Mouse (Mus musculus): ENCODE data around the gene Phc2. TPM values are rescaled to one million over a fixed set of nuclear protein-coding genes. Genes with fewer than 3 reads are reported as not detected.

Phc2 gene
- polyA plus RNA-seq, 1 experiment from 2014 or later = 61.5 TPM

GRCm38 (mm10) chr4:128766929-128767328, 112.4 kb downstream of the Phc2 start:
- WGBS = 95% methylated on average over 20 of the region's 20 CpGs
- Histone ChIP-seq H3K4me1 (no peaks in the 10 kb centered on the region), H3K9me3 (replicated peaks) (no peaks in the 10 kb centered on the region), H3K4me3 (replicated peaks) (no peak overlapping the region), H3K36me3 (peaks cover 2% of the 10 kb centered on the region), H3K27me3 (no peaks in the 10 kb centered on the region), H3K9ac (no peak overlapping the region), H3K27ac (replicated peaks) (no peak overlapping the region), H3K4me2 (replicated peaks) (no peak overlapping the region)
- no peak for ATAC-seq (ENCODE audit: insufficient number of reproducible peaks, low FRiP score, low TSS enrichment, low read depth)

DNA sequence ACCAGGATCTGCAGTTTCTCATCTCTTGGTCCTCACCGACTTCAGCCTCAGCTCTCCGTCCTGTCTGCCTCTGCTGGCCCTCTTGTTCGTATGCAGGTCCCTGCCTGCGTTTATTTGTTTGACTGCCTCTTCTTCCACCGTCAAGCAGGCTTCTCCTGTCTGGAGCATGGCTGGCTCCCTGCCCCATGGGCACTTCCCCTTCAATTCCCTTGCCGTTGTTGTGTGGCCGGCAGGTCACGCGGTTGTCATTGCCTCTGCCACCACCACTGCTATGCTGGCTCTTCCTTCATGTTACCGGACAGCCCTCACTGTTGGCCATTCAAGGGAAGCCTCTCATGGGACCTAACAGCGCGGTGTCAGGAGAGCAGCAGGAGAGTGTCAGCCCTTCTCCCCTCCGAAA, 113.6 kb downstream of the Phc2 start:
- Histone ChIP-seq H3K4me2 (replicated peaks) (no peak overlapping the region), H3K4me1 (no peaks in the 10 kb centered on the region), H3K36me3 (peaks cover 14% of the 10 kb centered on the region), H3K9me3 (replicated peaks) (no peaks in the 10 kb centered on the region), H3K9ac (no peak overlapping the region), H3K27me3 (no peaks in the 10 kb centered on the region), H3K27ac (replicated peaks) (no peak overlapping the region), H3K4me3 (replicated peaks) (no peak overlapping the region)
- 74% methylated on average over 13 of the region's 13 CpGs for WGBS
- ATAC-seq (ENCODE audit: insufficient number of reproducible peaks, low FRiP score, low TSS enrichment, low read depth) = no peak

DNA sequence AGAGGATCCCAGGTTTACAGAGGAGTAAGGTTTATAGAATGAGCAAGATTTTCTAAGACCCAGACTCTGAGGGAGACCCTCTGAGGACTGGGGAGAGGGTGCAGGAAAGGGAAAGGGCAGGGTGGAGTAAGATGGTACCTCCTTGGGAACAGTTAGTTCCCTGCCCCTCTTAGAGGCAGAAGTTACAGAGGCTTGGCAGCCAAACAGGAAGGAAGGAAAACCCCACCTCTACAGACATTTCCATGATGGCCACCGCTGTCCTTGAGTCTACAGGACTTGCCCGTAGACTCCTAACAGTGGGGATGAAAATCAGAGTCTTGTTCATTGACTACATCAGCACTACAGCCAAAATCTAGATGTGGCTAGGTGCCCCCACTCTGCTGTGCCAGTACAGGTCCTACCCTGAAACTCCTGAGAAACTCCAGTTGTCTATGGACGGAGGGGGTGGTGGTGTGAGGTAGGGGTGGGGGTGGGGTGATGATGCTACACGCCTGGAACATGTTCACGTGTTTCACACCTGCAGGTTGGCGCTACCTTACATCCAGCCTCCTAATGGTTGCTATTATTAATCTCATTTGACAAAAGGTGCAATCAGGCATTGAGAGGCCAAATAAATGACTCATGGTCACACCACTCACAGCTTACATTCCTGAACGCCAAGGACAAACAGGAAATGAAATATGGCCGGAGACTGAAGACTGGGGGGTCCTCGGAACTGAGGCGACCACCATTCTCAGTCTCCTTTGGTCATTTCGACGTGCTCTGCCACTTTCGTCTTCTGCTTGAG, 115.3 kb downstream of the Phc2 start:
- Histone ChIP-seq H3K4me1 (no peaks in the 10 kb centered on the region), H3K9me3 (replicated peaks) (no peaks in the 10 kb centered on the region), H3K4me3 (replicated peaks) (no peak overlapping the region), H3K9ac (no peak overlapping the region), H3K27me3 (no peaks in the 10 kb centered on the region), H3K4me2 (replicated peaks) (no peak overlapping the region), H3K27ac (replicated peaks) (no peak overlapping the region), H3K36me3 (peaks cover 30% of the 10 kb centered on the region)
- ATAC-seq (ENCODE audit: insufficient number of reproducible peaks, low FRiP score, low TSS enrichment, low read depth) = no peak
- 78% methylated on average over 13 of the region's 13 CpGs for WGBS

GRCm38 (mm10) chr4:128770698-128771097, 116.2 kb downstream of the Phc2 start:
- Histone ChIP-seq H3K4me1 (no peaks in the 10 kb centered on the region), H3K4me3 (replicated peaks) (no peak overlapping the region), H3K4me2 (replicated peaks) (no peak overlapping the region), H3K27me3 (no peaks in the 10 kb centered on the region), H3K27ac (replicated peaks) (no peak overlapping the region), H3K36me3 (peaks cover 39% of the 10 kb centered on the region), H3K9me3 (replicated peaks) (no peaks in the 10 kb centered on the region), H3K9ac (no peak overlapping the region)
- ATAC-seq (ENCODE audit: insufficient number of reproducible peaks, low FRiP score, low TSS enrichment, low read depth) = peak; percentile 24; the same call in 1 of the 2 replicates
- WGBS = 90% methylated on average over 5 of the region's 5 CpGs

DNA sequence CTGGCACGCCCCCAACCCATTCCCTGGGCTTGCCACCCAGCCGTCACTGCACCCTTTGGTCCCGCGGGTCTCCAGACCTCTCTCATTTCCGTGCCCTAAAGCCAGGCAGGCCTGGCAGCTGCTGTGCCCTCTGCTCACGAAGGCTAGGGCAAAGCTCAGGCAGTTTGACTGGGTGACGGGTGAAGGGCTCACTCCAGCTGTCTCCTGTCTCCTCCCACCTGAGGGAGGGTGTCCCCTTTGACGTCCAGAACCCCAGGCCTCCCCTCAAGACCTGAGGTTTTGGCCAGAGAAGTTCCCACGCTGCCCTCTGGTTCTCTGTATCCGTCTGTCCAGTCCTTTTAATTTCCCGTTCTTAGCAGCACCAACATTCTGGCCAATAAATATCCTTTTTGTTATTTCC, 119.3 kb downstream of the Phc2 start:
- no peaks in the 10 kb centered on the region for H3K27me3 ChIP-seq
- 88% methylated on average over 11 of the region's 11 CpGs for WGBS

GRCm38 (mm10) chr4:128774467-128774866, 120.0 kb downstream of the Phc2 start:
- no peak for ATAC-seq (ENCODE audit: insufficient number of reproducible peaks, low FRiP score, low TSS enrichment, low read depth)
- Histone ChIP-seq H3K4me3 (replicated peaks) (no peak overlapping the region), H3K4me1 (0 out of 2 replicates have a peak, but pooled peaks cover 10% of the 10 kb centered on the region), H3K9me3 (replicated peaks) (no peaks in the 10 kb centered on the region), H3K36me3 (peaks cover 69% of the 10 kb centered on the region), H3K4me2 (replicated peaks) (no peak overlapping the region), H3K9ac (no peak overlapping the region), H3K27ac (replicated peaks) (no peak overlapping the region), H3K27me3 (no peaks in the 10 kb centered on the region)
- 90% methylated on average over 9 of the region's 9 CpGs for WGBS

More for the DNA sequence above, 119.3 kb downstream of the Phc2 start:
- H3K4me3 ChIP-seq (replicated peaks) = no peak overlapping the region
- peaks cover 63% of the 10 kb centered on the region for H3K36me3 ChIP-seq
- no peak overlapping the region for H3K27ac ChIP-seq (replicated peaks)
- ATAC-seq (ENCODE audit: insufficient number of reproducible peaks, low FRiP score, low TSS enrichment, low read depth) = no peak
- H3K4me2 ChIP-seq (replicated peaks) = no peak overlapping the region
- H3K9ac ChIP-seq = no peak overlapping the region
- H3K9me3 ChIP-seq (replicated peaks) = no peaks in the 10 kb centered on the region
- H3K4me1 ChIP-seq = 0 out of 2 replicates have a peak, but pooled peaks cover 10% of the 10 kb centered on the region

DNA sequence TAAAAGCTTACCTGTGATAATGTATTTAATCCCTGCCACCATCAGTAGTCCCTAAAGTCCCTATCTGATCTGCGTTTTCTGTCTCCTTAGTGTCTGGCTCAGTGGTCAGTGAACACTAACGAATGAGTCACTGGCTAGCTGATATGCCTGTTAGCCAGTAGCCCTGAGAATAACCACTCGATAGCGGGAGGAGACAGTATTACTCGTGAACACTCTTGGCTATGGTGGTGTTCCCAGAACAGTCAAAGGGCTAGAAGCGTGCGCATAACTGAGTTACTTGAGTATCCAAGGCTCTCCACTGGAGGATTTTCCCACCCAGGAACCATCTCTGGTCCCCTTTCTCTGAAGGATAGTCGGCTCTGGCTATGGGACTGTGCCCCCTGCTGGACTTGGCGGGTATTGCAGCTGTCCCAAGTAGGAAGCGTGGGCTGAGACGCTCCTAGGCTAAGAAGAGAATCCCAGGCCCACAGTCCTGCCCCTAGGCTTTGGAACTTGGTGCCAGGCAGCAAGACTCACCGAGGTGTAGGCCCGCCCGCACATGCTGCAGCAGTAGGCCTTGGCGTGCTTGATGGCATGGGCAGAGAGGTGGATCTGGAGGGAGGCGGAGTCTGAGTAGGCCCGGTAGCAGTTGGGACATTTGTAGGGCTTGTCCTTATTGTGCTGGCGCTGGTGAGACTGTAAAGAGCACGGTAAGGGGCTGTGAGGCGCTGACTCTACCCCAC, 122.2 kb downstream of the Phc2 start:
- Histone ChIP-seq H3K9me3 (replicated peaks) (no peaks in the 10 kb centered on the region), H3K4me2 (replicated peaks) (no peak overlapping the region), H3K36me3 (peaks cover 90% of the 10 kb centered on the region), H3K4me3 (replicated peaks) (no peak overlapping the region), H3K4me1 (0 out of 2 replicates have a peak, but pooled peaks cover 10% of the 10 kb centered on the region), H3K27me3 (no peaks in the 10 kb centered on the region), H3K27ac (replicated peaks) (0 out of 2 replicates have a peak overlapping the region, but pooled peaks have one; percentile 31), H3K9ac (no peak overlapping the region)
- ATAC-seq (ENCODE audit: insufficient number of reproducible peaks, low FRiP score, low TSS enrichment, low read depth) = peak; percentile 68
- WGBS = 44% methylated on average over 20 of the region's 20 CpGs

- no peak for ATAC-seq (ENCODE audit: insufficient number of reproducible peaks, low FRiP score, low TSS enrichment, low read depth)
- Histone ChIP-seq H3K9ac (no peak overlapping the region), H3K36me3 (peaks cover 89% of the 10 kb centered on the region)
Measured at GRCm38 (mm10) chr4:128777593-128777992, 123.1 kb downstream of the Phc2 start.

GRCm38 (mm10) chr4:128782037-128782436, 127.5 kb downstream of the Phc2 start:
- H3K4me3 ChIP-seq (replicated peaks) = no peak overlapping the region
- no peak overlapping the region for H3K9ac ChIP-seq
- H3K27ac ChIP-seq (replicated peaks) = no peak overlapping the region
- no peaks in the 10 kb centered on the region for H3K27me3 ChIP-seq
- no peak overlapping the region for H3K4me2 ChIP-seq (replicated peaks)
- no peaks in the 10 kb centered on the region for H3K9me3 ChIP-seq (replicated peaks)
- WGBS = 87% methylated on average over 7 of the region's 7 CpGs
- no peak for ATAC-seq (ENCODE audit: insufficient number of reproducible peaks, low FRiP score, low TSS enrichment, low read depth)
- H3K4me1 ChIP-seq = 0 out of 2 replicates have a peak, but pooled peaks cover 4% of the 10 kb centered on the region
- peaks cover 88% of the 10 kb centered on the region for H3K36me3 ChIP-seq

More at GRCm38 (mm10) chr4:128777593-128777992, 123.1 kb downstream of the Phc2 start:
- Histone ChIP-seq H3K4me3 (replicated peaks) (no peak overlapping the region), H3K9me3 (replicated peaks) (no peaks in the 10 kb centered on the region), H3K27me3 (no peaks in the 10 kb centered on the region), H3K27ac (replicated peaks) (0 out of 2 replicates have a peak overlapping the region, but pooled peaks have one; percentile 31), H3K4me1 (0 out of 2 replicates have a peak, but pooled peaks cover 10% of the 10 kb centered on the region), H3K4me2 (replicated peaks) (no peak overlapping the region)
- 79% methylated on average over 11 of the region's 11 CpGs for WGBS

DNA sequence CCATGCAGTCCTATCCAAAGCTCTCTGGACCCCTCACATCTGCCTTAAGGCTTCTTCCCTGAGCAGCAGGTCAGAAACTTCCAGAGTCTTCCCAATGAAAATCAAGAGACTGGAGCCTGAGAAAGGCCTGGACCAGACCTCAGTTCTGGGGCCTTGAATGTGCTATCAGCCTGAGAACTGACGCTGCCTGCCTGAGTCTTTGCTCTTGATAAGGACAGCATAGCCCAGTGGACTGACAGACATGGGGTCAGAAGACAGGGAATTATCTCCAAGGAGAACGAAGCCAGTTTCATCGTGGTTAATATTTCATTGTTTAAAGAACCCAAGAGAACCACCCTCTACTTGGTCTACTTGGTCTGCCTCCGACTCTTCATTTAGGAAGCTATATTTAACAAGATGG, 128.1 kb downstream of the Phc2 start:
- WGBS = 66% methylated on average over 4 of the region's 4 CpGs
- peaks cover 90% of the 10 kb centered on the region for H3K36me3 ChIP-seq
- H3K9ac ChIP-seq = no peak overlapping the region
- no peak overlapping the region for H3K4me3 ChIP-seq (replicated peaks)
- no peaks in the 10 kb centered on the region for H3K4me1 ChIP-seq
- H3K27me3 ChIP-seq = no peaks in the 10 kb centered on the region
- no peak overlapping the region for H3K4me2 ChIP-seq (replicated peaks)
- no peaks in the 10 kb centered on the region for H3K9me3 ChIP-seq (replicated peaks)
- ATAC-seq (ENCODE audit: insufficient number of reproducible peaks, low FRiP score, low TSS enrichment, low read depth) = no peak
- no peak overlapping the region for H3K27ac ChIP-seq (replicated peaks)

- WGBS = 87% methylated on average over 15 of the region's 15 CpGs
Measured at GRCm38 (mm10) chr4:128784950-128785631, 130.6 kb downstream of the Phc2 start.

More at GRCm38 (mm10) chr4:128784950-128785631, 130.6 kb downstream of the Phc2 start:
- Histone ChIP-seq H3K9ac (no peak overlapping the region), H3K27me3 (no peaks in the 10 kb centered on the region), H3K4me3 (replicated peaks) (no peak overlapping the region), H3K9me3 (replicated peaks) (no peaks in the 10 kb centered on the region), H3K4me1 (peaks cover 4% of the 10 kb centered on the region; the same call in 1 of the 2 replicates), H3K27ac (replicated peaks) (no peak overlapping the region), H3K36me3 (peaks cover 88% of the 10 kb centered on the region), H3K4me2 (replicated peaks) (no peak overlapping the region)
- no peak for ATAC-seq (ENCODE audit: insufficient number of reproducible peaks, low FRiP score, low TSS enrichment, low read depth)
